Mouse (Mus musculus) small intestine, adult 2 months (tissue): ENCODE data around the gene Lap3.

Experiments
- CTCF ChIP-seq: fragments of 200-500 bp; IDR thresholded peaks from 2 replicates; pipeline ENCODE4 v1.5.1; 2012; ENCODE audit warnings: low read depth, mild to moderate bottlenecking, control low read depth, inconsistent platforms, low read length, moderate library complexity, mixed read lengths; ENCODE audit not compliant: insufficient replicate concordance, insufficient read length; ENCODE audit errors: extremely low read depth
- POLR2A ChIP-seq: fragments of 200-500 bp; IDR thresholded peaks from 2 replicates; pipeline ENCODE4 v1.6.1; 2012; ENCODE audit warnings: low read depth, mild to moderate bottlenecking, control low read depth, inconsistent platforms, low read length, moderate library complexity

DNA sequence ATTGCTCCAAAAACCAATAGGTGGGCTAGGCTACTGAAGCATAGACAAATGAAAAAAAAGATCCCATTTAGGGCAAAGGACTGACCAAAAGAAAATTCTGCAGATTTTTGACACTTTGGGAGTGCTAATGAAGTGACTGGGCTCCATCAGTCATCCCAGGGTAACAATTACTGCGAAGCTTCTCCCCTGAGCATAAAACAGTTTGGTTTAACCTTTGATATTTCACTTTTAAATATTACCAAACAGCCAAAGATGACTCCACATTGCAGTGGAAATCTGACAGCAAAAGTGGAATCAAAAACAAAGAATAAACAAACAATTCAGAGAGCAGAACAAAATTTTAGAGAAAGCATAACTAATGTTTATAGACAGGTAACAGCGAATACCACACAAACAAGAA lies 12.0 kb upstream of the Lap3 start:
- TF ChIP-seq POLR2A (no peak), CTCF (no peak)
